Mouse (Mus musculus) thymus, adult 2 months (tissue): Measurements from ENCODE around the gene Ndufb8. TPM values are rescaled to one million over a fixed set of nuclear protein-coding genes. Genes with fewer than 3 reads are reported as not detected.
A peak's percentile ranks its signal among the peaks of the same experiment; 100 is the strongest.

Experiments used
- DNase-seq: peaks from one replicate; pipeline ENCODE4 v3.0.0; 2021
- H3K27ac ChIP-seq: fragments of 200-500 bp; 2 replicates; pipeline ENCODE4 v1.5.1; 2012; ENCODE audit warnings: low read length, control low read depth; ENCODE audit not compliant: control insufficient read depth, insufficient read depth
- H3K27me3 ChIP-seq: fragments of 200-500 bp; 2 replicates; pipeline ENCODE4 v1.6.1; 2012; ENCODE audit warnings: mild to moderate bottlenecking, low read length, moderate library complexity, mixed read lengths; ENCODE audit not compliant: control insufficient read depth, insufficient read depth
- H3K36me3 ChIP-seq: fragments of 200-500 bp; 2 replicates; pipeline ENCODE4 v1.6.1; 2012; ENCODE audit warnings: mild to moderate bottlenecking, low read length, moderate library complexity; ENCODE audit not compliant: control insufficient read depth, insufficient read depth
- H3K4me1 ChIP-seq: fragments of 200-500 bp; replicated peaks from 2 replicates; pipeline ENCODE4 v1.6.1; 2012; ENCODE audit warnings: low read length; ENCODE audit not compliant: control insufficient read depth, insufficient read depth
- H3K4me3 ChIP-seq: fragments of 200-500 bp; 2 replicates; pipeline ENCODE4 v1.5.1; 2012; ENCODE audit warnings: mild to moderate bottlenecking, low read length, control low read depth, moderate library complexity; ENCODE audit not compliant: control insufficient read depth, insufficient read depth
- CTCF ChIP-seq: fragments of 200-500 bp; IDR thresholded peaks from 2 replicates; pipeline ENCODE4 v1.5.1; 2012; ENCODE audit warnings: mild to moderate bottlenecking, control low read depth, low read length, moderate library complexity, borderline replicate concordance; ENCODE audit not compliant: control insufficient read depth, poor library complexity, insufficient read depth; ENCODE audit errors: extremely low read depth
- POLR2A ChIP-seq: fragments of 200-500 bp; IDR thresholded peaks from 2 replicates; pipeline ENCODE4 v1.6.1; 2012; ENCODE audit warnings: mild to moderate bottlenecking, low read length, control low read depth, moderate library complexity; ENCODE audit not compliant: control insufficient read depth, poor library complexity, insufficient read depth; ENCODE audit errors: extremely low read depth
- WGBS: fragments of 180-500 bp; shearing (Covaris S2); methylation state at CpG from one replicate; pipeline ENCODE4 v1.1.7; 2018; 5-methylcytosine and 5-hydroxymethylcytosine counted together
- polyA plus RNA-seq: library from polyadenylated mRNA; depleted of rRNA; stranded (reverse); fragments of >200 nt; gene quantifications from 2 replicates; pipeline ENCODE4 v1.2.3, GENCODE M21; 2012

Ndufb8 gene
- polyA plus RNA-seq, 1 experiment: 627 TPM

DNA sequence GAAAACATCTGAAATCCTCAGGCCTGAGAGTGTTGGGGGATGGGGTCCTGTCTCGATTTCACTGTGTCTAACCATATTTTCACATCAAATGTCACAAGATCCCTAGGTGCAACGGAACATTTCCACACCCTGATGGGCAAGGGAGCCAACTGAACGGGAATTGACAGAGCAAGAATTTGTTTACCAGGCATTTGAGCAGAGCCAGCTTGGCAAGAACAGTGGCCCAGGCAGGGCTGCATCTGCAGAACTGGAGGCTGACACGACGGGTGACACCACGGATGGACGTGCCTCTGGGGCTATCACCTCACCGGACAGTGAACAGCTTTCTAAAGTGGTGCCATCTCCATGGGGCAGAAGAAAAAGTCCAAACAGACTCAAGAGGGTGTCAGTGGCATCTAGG is 17.8 kb downstream of the Ndufb8 start:
- TF ChIP-seq CTCF (no peak), POLR2A (no peak)
- DNase-seq: no peak
- Histone ChIP-seq H3K4me3 (no peak overlapping the region), H3K4me1 (peaks cover under 1% of the 10 kb centered on the region; the same call in 1 of the 2 replicates), H3K27ac (no peak overlapping the region), H3K36me3 (no peaks in the 10 kb centered on the region), H3K27me3 (no peaks in the 10 kb centered on the region)
- WGBS: 92% methylated on average over 8 of the region's 8 CpGs

- no peak for DNase-seq
- Histone ChIP-seq H3K27ac (no peak overlapping the region), H3K4me1 (peaks cover 7% of the 10 kb centered on the region; the same call in 1 of the 2 replicates), H3K27me3 (no peaks in the 10 kb centered on the region), H3K36me3 (no peaks in the 10 kb centered on the region), H3K4me3 (no peak overlapping the region)
- TF ChIP-seq POLR2A (no peak), CTCF (no peak)
- WGBS: 49% methylated on average over 3 of the region's 3 CpGs
Measured at GRCm38 (mm10) chr19:44535376-44535775, 19.9 kb downstream of the Ndufb8 start.

- H3K27ac ChIP-seq: no peak overlapping the region
- H3K36me3 ChIP-seq: no peaks in the 10 kb centered on the region
- TF ChIP-seq CTCF: no peak
- no peak for TF ChIP-seq POLR2A
- no peak overlapping the region for H3K4me3 ChIP-seq
- DNase-seq: no peak
- WGBS: 94% methylated on average over 6 of the region's 6 CpGs
- H3K4me1 ChIP-seq: peaks cover 24% of the 10 kb centered on the region
- no peaks in the 10 kb centered on the region for H3K27me3 ChIP-seq
Measured at GRCm38 (mm10) chr19:44530018-44530417, 25.2 kb downstream of the Ndufb8 start.

- Histone ChIP-seq H3K36me3 (no peaks in the 10 kb centered on the region), H3K4me3 (no peak overlapping the region), H3K27me3 (no peaks in the 10 kb centered on the region), H3K27ac (peak overlapping the region; percentile 34; the same call in 1 of the 2 replicates), H3K4me1 (peaks cover 19% of the 10 kb centered on the region)
- DNase-seq: peak; percentile 49
- 11% methylated on average over 9 of the region's 9 CpGs for WGBS
- TF ChIP-seq CTCF (no peak), POLR2A (no peak)
Measured at GRCm38 (mm10) chr19:44525551-44526205, 29.6 kb downstream of the Ndufb8 start.

DNA sequence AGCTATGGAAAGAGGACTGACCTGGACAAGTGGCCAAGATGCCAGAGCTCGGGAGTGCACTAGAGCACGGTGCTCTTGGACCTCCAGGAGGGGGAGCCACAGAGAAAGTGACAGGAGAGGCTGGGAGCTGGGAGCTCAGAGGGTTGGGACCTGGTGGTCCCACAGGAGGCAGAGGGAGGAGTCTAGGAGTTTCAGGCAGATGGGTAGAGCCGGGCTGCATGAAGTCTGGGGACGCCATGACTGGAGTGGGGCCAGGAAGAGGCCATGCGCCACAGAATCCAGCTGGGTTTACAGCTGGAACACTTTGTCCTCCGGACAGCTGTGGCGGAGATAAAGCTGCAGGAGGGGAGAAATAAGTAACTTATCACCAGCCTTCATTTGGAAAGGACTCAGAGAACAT is 36.1 kb downstream of the Ndufb8 start:
- Histone ChIP-seq H3K27ac (no peak overlapping the region), H3K4me1 (peaks cover 19% of the 10 kb centered on the region), H3K27me3 (no peaks in the 10 kb centered on the region), H3K36me3 (no peaks in the 10 kb centered on the region), H3K4me3 (no peak overlapping the region)
- TF ChIP-seq POLR2A: no peak
- TF ChIP-seq CTCF: no peak
- 81% methylated on average over 7 of the region's 7 CpGs for WGBS
- DNase-seq: no peak

DNA sequence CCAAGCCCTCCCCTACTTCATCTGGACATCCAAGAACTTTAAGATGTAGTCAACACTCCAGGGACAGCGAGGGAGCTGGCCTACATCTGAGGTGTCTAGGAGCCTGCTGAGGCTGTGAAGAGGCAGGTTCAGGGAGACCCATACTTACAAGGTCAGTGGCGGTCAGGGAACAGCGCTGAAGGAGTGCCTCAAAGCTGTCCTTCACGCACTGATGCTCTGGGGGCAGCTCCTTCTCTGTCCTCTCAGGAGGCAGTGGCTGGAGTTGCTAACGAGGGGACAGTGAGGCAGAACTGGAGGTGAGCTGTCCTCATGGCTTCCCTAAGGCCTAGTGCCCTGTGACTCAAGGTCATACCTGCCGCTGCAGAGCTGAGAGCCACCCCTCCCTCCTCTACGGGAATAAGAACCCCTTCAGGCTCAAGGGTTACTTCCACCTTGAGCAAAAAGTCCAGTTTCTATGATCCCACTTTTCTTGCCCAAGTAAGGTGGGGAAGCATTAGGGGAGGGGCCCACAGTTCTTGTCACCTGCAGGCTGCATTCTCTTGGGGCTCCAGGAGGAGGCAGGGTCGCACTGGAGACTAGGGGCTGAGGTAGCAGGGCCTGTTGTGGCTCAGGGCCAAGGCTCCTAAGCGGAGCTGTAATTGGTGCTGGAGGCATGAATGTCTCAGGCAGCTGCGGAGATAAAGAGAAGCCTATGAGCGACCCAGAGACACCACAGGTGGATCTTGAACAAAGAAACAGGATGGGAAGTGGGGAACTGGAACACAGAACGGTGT is 37.1 kb downstream of the Ndufb8 start:
- peak; percentile 70 for DNase-seq

More for the DNA sequence above, 37.1 kb downstream of the Ndufb8 start:
- H3K4me1 ChIP-seq: peaks cover 29% of the 10 kb centered on the region
- peak; percentile 73; the same call in 1 of the 2 replicates for TF ChIP-seq CTCF
- TF ChIP-seq POLR2A: no peak
- H3K27me3 ChIP-seq: no peaks in the 10 kb centered on the region
- H3K36me3 ChIP-seq: no peaks in the 10 kb centered on the region
- H3K4me3 ChIP-seq: no peak overlapping the region
- no peak overlapping the region for H3K27ac ChIP-seq
- 72% methylated on average over 12 of the region's 12 CpGs for WGBS
